Mouse (Mus musculus): ENCODE results near the gene Acsf3.

- TF ChIP-seq CTCF (IDR thresholded peaks at IDR 0.05; ENCODE audit: low read depth, low read length) (no peak), TAL1 (conservative IDR thresholded peaks at IDR 0.05; ENCODE audit: low read depth, low read length) (no peak), POLR2AphosphoS5 (IDR thresholded peaks at IDR 0.05; ENCODE audit: insufficient replicate concordance, low read depth, low read length) (no peak)
Measured at GRCm38 (mm10) chr8:122778703-122779239, 3.5 kb downstream of the Acsf3 start.

Measured in G1E (cell line).